Mouse (Mus musculus) neural tube, embryonic 12.5 days (tissue): ENCODE measurements around the gene Tspan8. TPM values are rescaled to one million over a fixed set of nuclear protein-coding genes. Genes with fewer than 3 reads are reported as not detected.

ENCODE experiments used
- ATAC-seq: fragments of 200-750 bp; cut with Nextera tagmentation; 2 replicates; pipeline ENCODE4 v1.8.0; 2017; ENCODE audit warnings: low read depth, mild to moderate bottlenecking, moderate TSS enrichment, moderate library complexity; ENCODE audit not compliant: low FRiP score
- H3K27ac ChIP-seq: fragments of 300-500 bp; sonication (generic); 2 replicates; pipeline ENCODE4 v1.5.1; 2016
- H3K27me3 ChIP-seq: fragments of 300-500 bp; sonication (generic); replicated peaks from 2 replicates; pipeline ENCODE4 v1.6.1; 2016; ENCODE audit warnings: mild to moderate bottlenecking
- H3K36me3 ChIP-seq: fragments of 300-500 bp; sonication (generic); 2 replicates; pipeline ENCODE4 v1.6.1; 2016; ENCODE audit warnings: mild to moderate bottlenecking
- H3K4me1 ChIP-seq: fragments of 300-500 bp; sonication (generic); 2 replicates; pipeline ENCODE4 v1.6.1; 2016
- H3K4me2 ChIP-seq: fragments of 300-500 bp; sonication (generic); replicated peaks from 2 replicates; pipeline ENCODE4 v1.6.1; 2016; ENCODE audit warnings: mild to moderate bottlenecking
- H3K4me3 ChIP-seq: fragments of 300-500 bp; sonication (generic); 2 replicates; pipeline ENCODE4 v1.5.1; 2016
- H3K9ac ChIP-seq: fragments of 300-500 bp; sonication (generic); 2 replicates; pipeline ENCODE4 v1.6.1; 2016; ENCODE audit warnings: mild to moderate bottlenecking
- H3K9me3 ChIP-seq: fragments of 300-500 bp; sonication (generic); 2 replicates; pipeline ENCODE4 v1.6.1; 2016; ENCODE audit warnings: mild to moderate bottlenecking
- WGBS: fragments of 180-500 bp; shearing (Covaris S2); methylation state at CpG from one replicate; pipeline ENCODE4 v1.1.7; 2016; 5-methylcytosine and 5-hydroxymethylcytosine counted together
- polyA plus RNA-seq: library from polyadenylated mRNA; unstranded; fragments of >200 nt; fragmentation: Nextera tagmentation; extraction: Ambion mirVana; gene quantifications from 2 replicates; pipeline ENCODE4 v1.2.1, GENCODE M21; 2016

Tspan8 gene
- polyA plus RNA-seq, 1 experiment from 2014 or later = 0.56 TPM

DNA sequence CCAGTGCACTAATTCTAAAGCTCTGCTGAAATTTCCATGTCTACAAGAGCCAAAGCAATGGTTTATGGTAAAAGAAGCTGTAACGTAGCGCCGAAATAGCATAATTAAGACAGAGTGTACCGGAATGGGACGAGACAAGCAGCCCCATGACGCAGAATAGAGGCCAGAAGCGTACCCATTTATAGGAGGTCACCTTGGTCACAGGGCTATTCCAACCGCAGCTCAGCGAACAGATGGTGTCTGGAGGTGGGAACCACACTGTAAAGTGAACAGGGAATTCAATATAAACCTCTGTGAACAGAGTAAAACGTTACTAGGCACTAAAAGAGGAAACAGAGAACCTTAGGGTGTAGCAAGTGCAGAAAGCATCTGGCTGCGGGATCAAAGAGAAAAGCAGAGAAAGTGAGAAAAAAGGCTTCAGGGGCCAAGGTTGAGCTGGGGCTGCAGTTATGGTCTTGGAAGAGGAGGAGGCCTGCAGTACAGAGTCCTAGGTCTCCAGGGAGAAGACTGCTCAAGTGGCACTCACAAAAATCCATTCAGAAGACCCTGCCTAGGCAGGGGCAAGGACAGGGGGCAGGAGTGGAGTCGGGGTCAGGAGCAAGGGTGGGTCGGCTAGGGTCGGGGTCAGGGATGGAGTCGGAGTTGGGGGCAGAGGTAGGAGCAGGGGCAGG is 43.7 kb downstream of the Tspan8 start:
- no peaks in the 10 kb centered on the region for H3K27me3 ChIP-seq
- H3K4me3 ChIP-seq = no peak overlapping the region
- 72% methylated on average over 14 of the region's 15 CpGs for WGBS
- no peak overlapping the region for H3K4me2 ChIP-seq
- no peaks in the 10 kb centered on the region for H3K9me3 ChIP-seq
- H3K9ac ChIP-seq = no peak overlapping the region
- no peak overlapping the region for H3K27ac ChIP-seq
- no peaks in the 10 kb centered on the region for H3K4me1 ChIP-seq
- H3K36me3 ChIP-seq = no peaks in the 10 kb centered on the region
- no peak for ATAC-seq

DNA sequence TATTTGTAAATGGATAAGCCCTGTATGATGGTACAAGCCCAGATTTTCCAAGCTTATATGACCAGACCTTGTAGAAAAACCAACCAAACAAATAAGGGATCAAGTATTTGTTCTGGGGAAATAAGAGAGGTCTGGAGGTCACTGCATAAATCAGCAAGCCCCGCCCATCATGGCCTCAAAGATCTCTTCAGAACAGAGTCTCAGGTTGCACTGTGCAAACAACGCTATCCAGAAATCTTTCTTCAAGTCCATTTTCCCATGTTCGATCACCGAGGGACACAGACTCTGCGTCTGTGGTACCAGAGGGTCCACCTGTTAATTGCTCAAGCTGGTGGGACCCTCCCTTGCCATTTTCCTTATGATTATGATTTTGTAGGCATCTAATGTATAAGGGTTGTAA is 45.3 kb downstream of the Tspan8 start:
- H3K4me1 ChIP-seq = no peaks in the 10 kb centered on the region
- H3K36me3 ChIP-seq = no peaks in the 10 kb centered on the region
- H3K4me2 ChIP-seq = no peak overlapping the region
- H3K27ac ChIP-seq = no peak overlapping the region
- no peak for ATAC-seq
- no peaks in the 10 kb centered on the region for H3K27me3 ChIP-seq
- no peak overlapping the region for H3K4me3 ChIP-seq
- 63% methylated on average over 5 of the region's 5 CpGs for WGBS
- H3K9ac ChIP-seq = no peak overlapping the region
- H3K9me3 ChIP-seq = no peaks in the 10 kb centered on the region

DNA sequence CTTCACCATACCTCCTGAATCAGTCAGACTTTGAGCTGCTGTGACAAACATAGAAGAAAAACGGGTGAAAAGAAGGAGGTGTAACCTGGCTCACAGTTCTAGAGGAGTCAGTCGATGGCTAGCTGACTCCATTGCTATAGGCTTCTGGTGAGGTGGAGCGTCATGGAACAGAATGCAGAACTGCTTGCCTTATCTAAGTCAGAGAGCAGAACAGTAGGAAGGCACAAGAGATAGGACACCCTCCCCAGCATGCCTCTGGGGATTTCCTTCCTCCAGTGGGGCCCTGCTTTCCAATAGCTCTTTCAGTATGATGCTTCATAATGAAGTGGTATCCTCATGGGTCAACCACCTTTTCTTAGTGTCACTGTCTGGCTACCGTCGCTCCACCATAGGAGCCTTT is 66.1 kb downstream of the Tspan8 start:
- WGBS = 92% methylated on average over 5 of the region's 5 CpGs
- ATAC-seq = no peak
- no peaks in the 10 kb centered on the region for H3K9me3 ChIP-seq

DNA sequence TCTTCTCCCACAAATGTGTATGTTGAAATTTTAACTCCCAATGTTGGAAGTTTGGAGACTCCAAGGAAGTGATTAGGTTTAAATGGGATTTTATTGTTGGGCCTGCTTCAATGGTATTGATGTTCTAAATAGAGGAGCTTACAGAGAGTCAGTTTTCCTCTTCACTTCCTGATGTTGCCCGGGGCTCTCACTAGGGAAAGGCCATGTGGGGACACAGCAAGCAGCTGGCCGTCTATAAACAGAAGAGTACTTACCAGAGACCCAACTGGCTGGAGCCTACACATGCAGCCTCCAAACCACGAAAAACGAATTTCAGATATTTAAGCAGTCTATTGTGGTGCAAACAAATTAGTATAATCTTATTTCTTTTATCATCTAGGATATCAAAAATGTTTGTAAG is 75.3 kb downstream of the Tspan8 start:
- ATAC-seq = no peak

More for the DNA sequence above, 66.1 kb downstream of the Tspan8 start:
- Histone ChIP-seq H3K9ac (no peak overlapping the region), H3K4me2 (no peak overlapping the region), H3K4me1 (no peaks in the 10 kb centered on the region), H3K27ac (no peak overlapping the region), H3K27me3 (no peaks in the 10 kb centered on the region), H3K36me3 (no peaks in the 10 kb centered on the region), H3K4me3 (no peak overlapping the region)

DNA sequence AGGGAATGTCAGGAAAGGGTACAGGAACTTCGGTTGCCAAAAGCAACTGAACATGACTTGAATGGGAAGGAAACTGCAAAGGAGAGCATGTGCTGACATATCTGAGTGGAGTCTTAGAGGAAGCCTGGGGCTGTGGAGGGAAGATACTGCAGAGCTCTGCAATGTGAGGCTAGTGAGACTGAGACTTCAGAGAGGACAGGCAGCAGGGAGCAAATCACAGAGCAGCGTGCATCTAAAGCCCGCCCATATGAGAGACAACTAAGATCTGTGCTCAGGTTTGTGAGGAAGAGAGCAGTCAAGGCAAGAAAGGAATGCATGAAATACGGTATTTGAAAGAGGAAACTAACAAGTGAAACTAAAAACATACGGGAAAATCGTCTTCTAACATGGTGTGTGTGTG is 76.3 kb downstream of the Tspan8 start:
- H3K9ac ChIP-seq = no peak overlapping the region
- ATAC-seq = no peak
- H3K9me3 ChIP-seq = no peaks in the 10 kb centered on the region
- H3K4me1 ChIP-seq = no peaks in the 10 kb centered on the region
- H3K4me2 ChIP-seq = no peak overlapping the region
- 81% methylated on average over 6 of the region's 6 CpGs for WGBS
- H3K27ac ChIP-seq = no peak overlapping the region
- H3K4me3 ChIP-seq = no peak overlapping the region
- H3K36me3 ChIP-seq = no peaks in the 10 kb centered on the region
- H3K27me3 ChIP-seq = no peaks in the 10 kb centered on the region

More for the DNA sequence above, 75.3 kb downstream of the Tspan8 start:
- no peak overlapping the region for H3K9ac ChIP-seq
- H3K4me2 ChIP-seq = no peak overlapping the region
- H3K27ac ChIP-seq = no peak overlapping the region
- H3K9me3 ChIP-seq = no peaks in the 10 kb centered on the region
- no peaks in the 10 kb centered on the region for H3K36me3 ChIP-seq
- 70% methylated on average over 4 of the region's 4 CpGs for WGBS
- no peaks in the 10 kb centered on the region for H3K27me3 ChIP-seq
- no peak overlapping the region for H3K4me3 ChIP-seq
- no peaks in the 10 kb centered on the region for H3K4me1 ChIP-seq

DNA sequence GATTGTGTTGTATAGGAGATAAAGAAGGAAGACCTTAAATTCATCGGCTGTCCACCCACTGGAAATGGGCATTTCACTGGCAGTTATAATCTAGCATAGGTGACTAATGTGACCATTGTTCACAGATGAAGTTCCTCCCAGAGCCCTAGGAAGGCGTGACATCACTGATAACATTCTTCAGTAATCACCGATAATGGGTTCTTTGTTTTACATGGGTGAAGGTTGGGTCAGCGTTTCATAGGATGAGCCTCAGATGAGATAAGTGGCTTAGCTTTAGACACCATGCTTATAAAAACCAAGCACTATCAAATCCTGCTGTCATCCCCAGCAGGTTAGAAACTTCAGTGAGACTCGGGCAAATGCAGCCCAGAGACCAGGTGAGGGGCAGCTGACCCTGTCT is 77.4 kb downstream of the Tspan8 start:
- Histone ChIP-seq H3K4me3 (no peak overlapping the region), H3K27me3 (no peaks in the 10 kb centered on the region), H3K27ac (no peak overlapping the region), H3K36me3 (no peaks in the 10 kb centered on the region), H3K9ac (no peak overlapping the region), H3K9me3 (no peaks in the 10 kb centered on the region), H3K4me2 (no peak overlapping the region), H3K4me1 (no peaks in the 10 kb centered on the region)
- ATAC-seq = no peak
- WGBS = 84% methylated on average over 5 of the region's 5 CpGs

DNA sequence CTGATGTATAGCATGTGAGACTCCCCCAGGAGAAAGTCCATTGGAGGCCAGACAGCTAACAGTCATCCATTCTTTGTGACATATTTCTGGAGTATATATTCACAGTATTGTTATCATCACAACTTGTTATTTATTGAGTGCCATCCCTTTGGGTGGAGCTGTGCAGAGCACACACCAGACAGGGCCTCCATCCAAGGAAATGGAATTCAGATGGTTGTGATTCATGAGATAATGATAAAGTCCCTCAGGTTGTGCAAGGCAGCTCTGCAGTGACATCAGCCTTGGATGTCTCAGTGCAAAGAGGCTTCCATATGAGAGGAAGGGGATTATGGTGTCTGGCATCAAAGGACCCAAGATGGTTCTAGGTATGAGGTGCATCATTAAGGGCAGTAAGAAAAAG is 80.1 kb downstream of the Tspan8 start:
- Histone ChIP-seq H3K4me1 (no peaks in the 10 kb centered on the region), H3K4me3 (no peak overlapping the region)
- no peak for ATAC-seq

DNA sequence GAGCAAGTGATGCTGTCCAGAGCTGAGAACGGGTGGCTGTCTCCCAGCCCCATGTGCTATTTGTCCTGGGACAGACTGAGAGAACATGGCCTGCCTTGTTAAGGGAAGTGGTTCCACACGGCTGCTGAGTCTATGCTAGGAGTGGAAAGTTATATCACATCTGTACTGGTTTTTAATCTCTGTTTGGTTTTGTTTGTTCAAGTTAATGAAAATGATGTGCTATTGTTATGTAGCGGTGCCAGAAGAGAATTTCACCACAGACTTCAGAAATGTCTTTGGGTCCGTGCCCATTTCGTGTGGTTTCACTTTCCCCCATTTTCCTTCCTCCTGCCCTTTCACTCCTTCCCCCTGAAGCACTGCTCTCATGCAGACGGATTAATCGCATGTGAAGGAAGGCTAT is 80.6 kb downstream of the Tspan8 start:
- no peaks in the 10 kb centered on the region for H3K36me3 ChIP-seq
- H3K9ac ChIP-seq = no peak overlapping the region
- WGBS = 80% methylated on average over 7 of the region's 7 CpGs
- no peak for ATAC-seq
- no peak overlapping the region for H3K4me3 ChIP-seq
- H3K9me3 ChIP-seq = no peaks in the 10 kb centered on the region
- no peak overlapping the region for H3K4me2 ChIP-seq
- H3K27me3 ChIP-seq = no peaks in the 10 kb centered on the region
- no peak overlapping the region for H3K27ac ChIP-seq
- H3K4me1 ChIP-seq = no peaks in the 10 kb centered on the region

More for the DNA sequence above, 80.1 kb downstream of the Tspan8 start:
- H3K27ac ChIP-seq = no peak overlapping the region
- no peaks in the 10 kb centered on the region for H3K27me3 ChIP-seq
- H3K36me3 ChIP-seq = no peaks in the 10 kb centered on the region
- H3K4me2 ChIP-seq = no peak overlapping the region
- no peaks in the 10 kb centered on the region for H3K9me3 ChIP-seq
- no peak overlapping the region for H3K9ac ChIP-seq

Other genes starting within 250 kb of the Tspan8 start
- gene A930009A15Rik, start 246.8 kb upstream of the Tspan8 start, polyA plus RNA-seq = 0.25 and 0.95 TPM in 2 replicates
- gene Lgr5, start 229.1 kb upstream of the Tspan8 start, polyA plus RNA-seq = 4.8 and 5.8 TPM in 2 replicates
- gene Ptprr, start 201.4 kb downstream of the Tspan8 start, polyA plus RNA-seq = 18.0 and 29.9 TPM in 2 replicates